Mouse (Mus musculus) left cerebral cortex, adult 6 months (tissue): ENCODE data around the gene Atp1b3. TPM values are rescaled to one million over a fixed set of nuclear protein-coding genes. Genes with fewer than 3 reads are reported as not detected.

Experiments
- long read RNA-seq, 2 experiments: library from polyadenylated mRNA; unstranded; transcript quantifications; one replicate each; pipeline ENCODE4 v2.0.0; 2019 to 2020
- polyA plus RNA-seq: library from polyadenylated mRNA; unstranded; fragments of <200 nt; fragmentation: Nextera tagmentation; gene quantifications from 2 replicates; pipeline ENCODE4 v1.2.3, GENCODE M21; 2021

Gene Atp1b3
- 64.0 and 64.2 TPM in 2 replicates for polyA plus RNA-seq
- long read RNA-seq, experiment 1, transcript Atp1b3-201 (7 exons, 1,994 nt), result major isoform, 176 of 203 reads
- long read RNA-seq, experiment 1, partial matches to known transcripts, result 9 of 203 reads
- long read RNA-seq, experiment 1, other reads (novel, unspliced or antisense), result 18 of 203 reads
- long read RNA-seq, experiment 2, transcript Atp1b3-201 (7 exons, 1,994 nt), result major isoform, 61 of 98 reads
- long read RNA-seq, experiment 2, partial matches to known transcripts, result 27 of 98 reads
- long read RNA-seq, experiment 2, other reads (novel, unspliced or antisense), result 10 of 98 reads

DNA sequence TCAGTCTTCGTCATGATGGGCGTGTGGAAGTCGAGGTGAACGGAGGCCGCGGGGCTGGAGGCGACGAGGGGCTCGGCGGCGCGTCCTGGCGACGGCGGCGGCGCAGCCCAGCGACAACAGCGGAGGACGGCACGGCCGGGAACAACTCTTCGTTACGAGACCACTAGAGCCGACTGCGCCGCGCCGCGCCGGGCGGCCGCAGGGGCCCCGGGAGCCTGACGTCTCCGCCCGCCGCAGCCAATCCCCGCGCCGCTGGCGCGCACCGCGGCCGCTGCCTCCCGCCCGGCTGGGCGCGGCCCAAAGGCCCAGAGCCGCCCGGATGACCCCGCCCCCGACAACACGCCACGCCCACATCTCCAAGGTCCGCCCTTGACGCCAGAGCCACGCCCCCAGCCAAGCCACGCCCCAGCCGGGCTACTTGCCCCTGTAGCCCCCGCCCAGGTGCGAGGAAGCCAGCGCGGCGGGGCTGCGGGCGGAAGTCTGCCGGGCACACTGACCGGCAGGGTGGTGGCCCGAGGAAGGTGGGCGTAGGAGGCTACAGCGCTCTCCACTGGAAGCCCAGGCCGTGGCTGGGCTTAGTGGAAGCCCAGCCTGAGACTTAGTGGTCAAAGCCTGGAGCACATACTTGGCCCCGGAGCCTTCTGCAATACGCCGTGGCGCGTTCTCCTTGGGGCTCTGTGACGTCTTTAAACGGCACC, at the start of gene Atp1b3:
Gene Atp1b3, minus strand, starts transcription at position 302 of the 698 bp plus-strand sequence.

Other genes with a start within 250 kb of the Atp1b3 start
- gene Gk5, start 245.1 kb downstream of the Atp1b3 start, polyA plus RNA-seq, result 0.51 and 1.1 TPM in 2 replicates
- 24.2 and 33.0 TPM in 2 replicates for gene Tfdp2, start 168.2 kb downstream of the Atp1b3 start, polyA plus RNA-seq
- gene Rnf7, start 114.2 kb upstream of the Atp1b3 start, polyA plus RNA-seq, result 258 and 292 TPM in 2 replicates
- gene Gm28729, start 160.8 kb upstream of the Atp1b3 start, polyA plus RNA-seq, result 0.10 and 0.36 TPM in 2 replicates